Mouse (Mus musculus): ENCODE results near the gene Osbpl8.

- TF ChIP-seq CTCF (IDR thresholded peaks at IDR 0.05; ENCODE audit: borderline replicate concordance, insufficient read depth, low read depth, low read length) (no peak), POLR2A (IDR thresholded peaks at IDR 0.05; ENCODE audit: borderline replicate concordance, insufficient read depth, low read length) (no peak)
Observed at GRCm38 (mm10) chr10:111124175-111124574, 40.4 kb upstream of the Osbpl8 start.

Measured in cerebellum, adult 2 months (tissue).